Mouse (Mus musculus) kidney, adult 9 months (tissue): ENCODE measurements around the gene Wars.

Experiments used
- DNase-seq: peaks from one replicate; pipeline ENCODE4 v3.0.0; 2022

Wars gene

GRCm38 (mm10) chr12:108850886-108851285 is 43.1 kb downstream of the Wars start:
- no peak for DNase-seq

DNA sequence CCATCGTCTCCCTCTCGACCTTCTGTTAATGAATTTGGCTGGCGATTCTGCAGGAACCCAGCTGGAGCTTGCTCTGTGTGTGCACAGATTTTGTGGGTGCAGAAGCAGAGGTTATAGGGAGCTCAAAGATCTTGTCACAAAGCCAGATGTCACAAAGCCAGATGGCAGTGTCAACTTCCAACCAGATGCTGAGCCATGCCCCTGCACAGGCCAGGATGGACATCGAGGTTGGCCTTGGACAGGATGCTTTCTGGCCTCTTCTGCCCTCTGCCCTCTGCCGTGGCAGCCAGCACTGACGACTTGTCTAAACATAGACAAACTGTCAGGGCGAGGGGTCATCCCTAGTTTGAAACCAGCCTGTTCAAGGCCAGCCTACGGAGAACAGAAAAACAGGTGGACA is 43.8 kb downstream of the Wars start:
- DNase-seq = peak; percentile 43

GRCm38 (mm10) chr12:108849488-108850022 is 44.4 kb downstream of the Wars start:
- no peak for DNase-seq

- peak; percentile 33 for DNase-seq
Measured at GRCm38 (mm10) chr12:108848033-108848432, 45.9 kb downstream of the Wars start.

GRCm38 (mm10) chr12:108842663-108843062 is 51.3 kb downstream of the Wars start:
- no peak for DNase-seq

- DNase-seq = peak; percentile 60
Measured at GRCm38 (mm10) chr12:108841181-108841580, 52.8 kb downstream of the Wars start.

- DNase-seq = no peak
Measured at GRCm38 (mm10) chr12:108836722-108837121, 57.3 kb downstream of the Wars start.

DNA sequence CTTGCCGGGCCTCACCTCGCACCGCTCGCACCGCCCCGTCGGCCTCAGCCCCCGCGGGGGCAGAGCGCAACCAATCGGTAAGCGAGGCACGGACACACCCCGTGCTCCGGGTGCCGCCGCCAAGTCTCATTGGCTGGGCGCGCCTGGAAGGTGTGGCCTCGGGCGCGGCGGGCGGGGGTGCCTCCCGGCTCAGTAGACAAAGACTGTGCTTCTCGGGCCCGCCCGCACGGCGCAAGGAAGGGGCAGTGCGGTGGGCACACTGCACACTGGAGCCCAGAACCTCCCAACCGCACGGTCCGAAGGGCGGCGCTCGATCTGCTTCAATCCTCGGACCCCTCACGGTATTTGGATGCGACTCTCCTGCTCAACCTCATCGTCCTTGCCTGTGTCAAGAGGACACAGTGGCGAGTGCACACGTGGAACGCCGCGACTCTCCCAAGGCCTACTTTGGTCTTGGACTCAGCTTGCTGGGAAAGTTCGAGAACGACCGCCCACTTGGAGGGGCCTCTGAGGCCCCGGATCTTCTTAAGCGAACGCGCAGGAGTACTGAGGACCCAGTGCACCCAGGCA is 58.0 kb downstream of the Wars start, which contains the start of the genes Slc25a29 and Slc25a47:
Slc25a29 (minus strand) TSS at position 44 of the 570 bp plus-strand sequence.
Slc25a47 (plus strand) TSS at position 207 of the 570 bp plus-strand sequence.
- peak; percentile 97 for DNase-seq

DNA sequence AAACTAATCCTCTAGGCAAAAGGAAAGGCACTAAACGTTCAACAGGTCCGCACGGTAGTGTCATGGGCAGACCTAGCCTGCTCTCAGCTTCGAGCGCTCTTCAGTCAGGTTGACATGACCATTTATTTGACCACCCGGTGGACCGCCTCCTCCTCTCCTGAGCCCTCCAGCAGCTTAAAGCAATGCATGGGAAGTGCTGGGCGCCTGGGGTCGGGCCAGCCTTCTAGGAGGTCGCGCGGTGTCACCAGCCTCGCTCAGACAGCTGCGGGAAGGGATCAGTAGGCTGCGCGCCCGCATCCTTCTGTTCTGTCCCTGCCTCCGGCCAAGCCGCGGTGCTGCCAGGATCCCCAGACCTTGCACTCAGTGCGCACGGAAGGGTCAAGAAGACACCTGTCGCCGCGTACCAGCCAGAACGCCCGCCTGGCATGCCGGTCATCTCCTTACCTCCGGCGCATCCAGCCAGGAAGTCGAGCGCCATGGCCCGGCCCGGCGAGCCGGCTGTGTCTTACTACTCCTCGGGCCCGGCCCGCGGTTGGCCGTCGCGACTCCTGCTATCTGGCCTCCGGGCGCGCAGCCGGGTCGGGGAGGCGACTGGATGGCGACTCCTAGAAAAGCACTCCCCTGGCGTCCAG is 58.6 kb downstream of the Wars start:
- DNase-seq = no peak

DNA sequence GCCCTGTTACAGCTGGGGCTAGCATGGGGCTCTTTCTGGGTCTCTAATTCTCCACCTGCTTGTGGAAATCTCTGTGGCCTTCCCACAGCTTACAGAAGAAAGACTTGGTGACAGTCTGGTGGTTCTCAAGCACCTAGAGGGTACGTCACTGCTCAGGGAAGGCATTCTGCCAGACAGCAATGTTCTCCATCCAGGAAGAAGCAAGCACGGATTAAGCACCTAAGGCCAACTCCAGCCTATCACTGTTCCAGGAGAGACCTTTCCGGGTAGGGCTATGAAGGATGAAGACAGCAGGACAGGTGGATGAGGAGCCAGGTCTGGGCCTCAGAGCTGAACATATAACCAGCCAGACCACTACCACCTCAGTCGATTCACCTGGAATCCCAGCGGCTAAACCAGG is 59.2 kb downstream of the Wars start:
- DNase-seq = no peak

DNA sequence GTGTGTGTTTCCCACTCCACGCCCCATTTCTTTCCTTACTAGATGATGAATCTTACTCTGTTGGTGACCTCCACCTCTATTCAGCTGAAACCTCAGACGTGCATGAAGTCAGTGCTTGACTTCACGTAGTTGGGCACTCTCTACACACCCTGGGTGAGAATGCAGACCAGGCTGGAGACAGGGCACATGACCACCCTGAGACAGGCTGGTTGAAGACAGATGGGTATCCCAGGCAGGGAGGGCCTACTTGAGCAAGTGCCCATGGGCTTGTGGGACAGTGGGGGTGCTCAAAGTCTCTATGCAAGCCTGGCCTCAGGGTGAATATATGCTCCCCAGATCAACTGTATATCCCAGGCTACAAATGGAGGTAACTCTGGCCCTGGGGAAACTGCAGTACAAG is 59.6 kb downstream of the Wars start:
- no peak for DNase-seq

DNA sequence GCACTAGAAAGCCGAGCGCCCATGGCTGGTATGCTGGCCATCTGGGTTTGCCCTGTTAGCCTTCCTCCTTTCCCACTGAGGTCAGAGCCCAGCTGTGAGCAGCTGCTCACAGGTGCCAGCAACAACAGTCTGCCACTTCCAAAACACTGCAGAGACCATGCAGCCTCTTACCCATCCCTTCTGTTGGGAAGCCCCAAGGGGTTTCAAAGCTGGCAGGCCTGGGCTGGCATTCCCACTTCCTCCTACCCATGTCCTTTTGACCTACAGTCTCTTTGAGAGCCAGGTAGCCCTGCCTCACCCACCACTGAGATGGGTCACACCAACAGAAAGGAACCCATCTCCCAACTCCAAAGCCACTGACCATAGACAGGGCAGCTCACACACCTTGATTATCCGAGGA is 60.6 kb downstream of the Wars start:
- DNase-seq = no peak

- DNase-seq = peak; percentile 28
Measured at GRCm38 (mm10) chr12:108832851-108833250, 61.1 kb downstream of the Wars start.

DNA sequence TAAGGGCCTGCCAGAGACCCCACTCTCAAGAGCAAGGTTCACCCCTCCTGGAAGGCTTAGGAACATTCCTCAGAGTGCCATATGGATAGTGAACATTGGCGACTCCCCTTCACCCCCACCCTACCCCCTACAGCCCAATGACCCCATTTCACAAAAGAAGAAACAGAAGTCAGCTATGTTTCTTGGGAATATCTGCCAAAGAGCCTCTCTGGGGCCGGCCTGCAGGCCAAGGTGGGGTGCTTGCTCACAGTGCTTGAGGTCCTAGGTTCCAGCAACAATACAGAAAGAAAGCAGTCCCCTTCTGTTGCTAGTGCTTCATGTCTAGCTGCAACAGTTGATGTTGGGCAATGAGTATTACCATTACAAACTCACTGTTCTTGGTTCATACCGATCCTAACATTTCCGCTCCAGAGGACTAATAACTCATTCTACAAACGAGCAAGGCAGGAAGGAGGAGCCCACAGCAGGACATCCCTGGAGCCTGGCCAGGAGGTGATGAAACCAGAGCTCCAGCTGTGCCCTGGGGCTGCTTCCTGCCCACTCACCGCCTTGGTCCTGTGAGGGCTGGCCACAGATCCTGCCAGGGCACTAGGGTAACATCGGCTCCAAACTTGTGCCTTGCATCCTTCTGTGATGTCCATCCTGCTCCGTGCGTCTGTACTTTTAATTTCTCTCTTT is 61.9 kb downstream of the Wars start:
- DNase-seq = peak; percentile 79

GRCm38 (mm10) chr12:108830358-108830757 is 63.6 kb downstream of the Wars start:
- no peak for DNase-seq

DNA sequence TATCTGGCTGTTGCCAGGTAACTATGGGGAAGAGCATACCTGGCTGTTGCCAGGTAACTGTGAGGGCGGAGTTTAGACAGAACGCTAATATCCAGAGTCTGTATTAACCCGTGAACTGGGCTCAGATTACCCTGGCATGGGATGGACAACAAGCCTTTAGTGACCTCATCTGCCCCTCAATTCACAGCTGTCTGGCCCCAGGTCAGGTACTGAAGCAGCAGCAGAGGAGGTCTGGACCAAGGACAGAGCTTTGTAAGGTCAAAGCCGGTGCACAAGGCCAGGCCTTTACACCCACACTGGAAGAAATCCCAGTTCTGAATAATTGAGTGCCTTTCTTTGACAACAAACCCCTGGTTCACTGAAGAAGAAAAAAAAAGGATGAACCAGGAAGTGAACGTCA is 64.3 kb downstream of the Wars start:
- DNase-seq = peak; percentile 21

DNA sequence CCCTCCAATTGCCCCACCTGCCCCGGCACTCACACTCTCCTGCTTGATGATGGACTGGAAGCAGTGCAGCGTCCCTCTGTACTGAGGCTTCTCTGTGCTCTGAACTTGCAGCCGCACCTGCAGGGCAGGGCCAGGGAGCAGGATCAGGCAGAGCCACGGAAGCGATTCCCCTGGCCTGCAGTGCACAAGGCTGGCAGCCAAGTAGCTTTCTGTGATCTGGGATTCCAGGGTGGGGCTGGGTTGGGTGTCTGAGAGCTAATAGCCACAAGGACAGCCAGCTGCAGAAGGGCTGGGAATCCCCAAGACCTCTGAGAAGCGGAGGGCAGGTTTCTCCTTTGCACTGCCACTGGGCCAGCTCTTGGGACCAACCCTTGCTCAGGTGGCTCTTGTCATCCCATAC is 66.3 kb downstream of the Wars start:
- no peak for DNase-seq

DNA sequence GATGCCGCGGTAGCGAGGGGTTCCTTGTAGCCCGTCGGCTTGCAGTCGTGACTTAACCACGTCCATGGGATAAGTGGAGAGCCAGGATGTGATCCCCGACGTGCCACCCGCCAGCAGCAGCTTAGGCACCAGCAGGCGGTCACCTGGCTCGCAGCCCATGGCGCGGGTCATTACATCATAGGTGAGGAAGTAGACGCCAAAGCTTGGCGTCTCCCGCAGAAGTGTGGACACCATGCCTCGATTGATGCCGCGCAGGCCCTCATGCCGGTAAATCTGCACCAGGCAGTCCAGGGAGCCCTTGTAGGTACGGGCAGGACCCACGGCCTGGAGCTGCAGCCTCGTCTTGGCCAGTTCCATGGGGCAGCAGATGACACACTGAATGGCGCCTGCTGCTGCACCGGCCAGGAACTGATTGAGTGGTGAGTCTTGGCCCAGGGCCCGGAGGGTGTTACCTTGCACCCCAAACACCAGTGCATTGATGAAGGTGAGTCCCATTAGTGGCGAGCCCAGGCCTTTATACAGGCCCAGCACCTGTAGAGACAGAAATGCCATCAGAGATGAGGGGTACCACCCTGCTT is 66.9 kb downstream of the Wars start:
- DNase-seq = no peak

DNA sequence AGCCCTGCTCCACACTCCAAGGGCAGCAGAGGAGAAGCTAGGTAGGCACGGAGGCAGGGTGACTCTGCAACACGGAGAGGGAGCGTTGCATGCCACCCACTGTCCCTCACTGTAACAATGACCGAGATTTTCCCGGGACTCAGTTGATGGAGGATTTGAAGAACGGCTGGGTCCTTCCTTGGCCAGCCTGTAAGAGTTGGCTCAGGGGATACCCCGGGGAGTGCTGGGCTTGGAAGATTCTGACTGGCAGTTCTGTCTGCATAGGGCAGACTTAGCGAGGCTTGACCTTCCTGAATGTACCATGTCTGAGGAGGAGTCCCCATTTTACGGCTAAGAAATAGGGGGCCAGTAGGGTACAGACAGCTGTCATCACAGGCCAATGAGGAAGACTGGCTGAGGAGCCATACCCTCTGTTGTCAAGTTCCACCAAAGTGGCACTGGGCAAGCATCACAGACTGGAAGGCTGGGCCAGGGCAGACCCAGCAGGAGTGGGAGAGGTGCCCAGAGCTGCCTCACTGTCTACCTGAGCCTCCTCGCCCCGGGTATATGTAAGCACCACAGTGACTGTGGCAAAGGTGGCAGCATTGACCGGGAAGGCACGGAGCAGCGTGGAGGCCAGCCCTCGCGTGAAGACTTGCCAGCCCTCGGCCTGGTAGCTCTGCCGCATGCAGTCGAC is 67.6 kb downstream of the Wars start:
- DNase-seq = no peak

GRCm38 (mm10) chr12:108825561-108826224 is 68.3 kb downstream of the Wars start:
- no peak for DNase-seq

GRCm38 (mm10) chr12:108824225-108824874 is 69.6 kb downstream of the Wars start:
- DNase-seq = no peak

- no peak for DNase-seq
Measured at GRCm38 (mm10) chr12:108823036-108823435, 70.9 kb downstream of the Wars start.
